ENCODE assay signal across 9 mouse cellular contexts in the genomic region with DNA sequence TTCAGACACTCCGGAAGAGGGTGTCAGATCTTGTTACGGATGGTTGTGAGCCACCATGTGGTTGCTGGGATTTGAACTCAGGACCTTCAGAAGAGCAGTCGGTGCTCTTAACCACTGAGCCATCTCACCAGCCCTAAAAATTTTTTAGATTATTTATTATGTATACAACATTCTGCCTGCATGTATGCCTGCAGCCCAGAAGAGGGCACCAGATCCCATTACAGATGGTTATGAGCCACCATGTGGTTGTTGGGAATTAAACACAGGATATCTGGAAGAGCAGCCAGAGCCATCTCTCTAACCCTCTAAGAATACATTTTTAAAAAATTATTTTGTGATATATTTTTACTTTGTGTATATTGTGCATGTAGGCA. TPM values are rescaled to one million over a fixed set of nuclear protein-coding genes. Genes with fewer than 3 reads are reported as not detected.
DNase-seq lines count a peak whose midpoint lies in the region; ATAC-seq and TF ChIP-seq lines count a peak whose summit lies in the region.
"Not testable (repeated sequence)": the region's sequence is repeated elsewhere in the genome, so short reads cannot be mapped to it uniquely, and the experiment has no call there.
"Had no signal": no experiment of that assay in that cellular context is flagged by ENCODE, and none has a peak within 500 bp of the region (broad histone marks: within the 10 kb centered on the region; RNA-seq: fewer than 3 reads in every experiment).

No protein-coding gene starts in this region.

- WGBS in heart, adult 2 months: 24% methylated on average over 3 of the region's 3 CpGs
- 6% methylated on average over 3 of the region's 3 CpGs for WGBS in kidney, adult 2 months
- WGBS in limb, embryonic 14.5 days: 69% methylated on average over 2 of the region's 3 CpGs
- 17% methylated on average over 3 of the region's 3 CpGs for WGBS in thymus, adult 2 months

- H3K4me3 ChIP-seq in heart, adult 2 months; kidney, adult 2 months (ENCODE audit: insufficient read depth, low read depth, low read length); limb, embryonic 14.5 days (replicated peaks; ENCODE audit: low read length); thymus, adult 2 months (ENCODE audit: control insufficient read depth, insufficient read depth, low read length): not testable (repeated sequence)

- intact Hi-C loops in heart, adult 2 months (cut with DNase I): loop anchor here (1.0 to 2.0 kb wide), 2 partner anchors 34 to 50 kb away; a partner anchor contains a TSS

- H3K9ac ChIP-seq in heart, adult 2 months (ENCODE audit: low read depth, low read length); limb, embryonic 14.5 days (ENCODE audit: low read depth, low read length, severe bottlenecking): not testable (repeated sequence)

- 0 out of 2 replicates have a peak, but pooled peaks have one; percentile 20 for TF ChIP-seq EP300 in heart, adult 2 months (IDR thresholded peaks at IDR 0.05; ENCODE audit: insufficient read depth, low read depth, low read length)

- H3K79me2 ChIP-seq in heart, adult 2 months (replicated peaks; ENCODE audit: control insufficient read depth, insufficient read depth, low read length): not testable (repeated sequence)

- peak; percentile 81 for TF ChIP-seq CTCF in heart, adult 2 months (IDR thresholded peaks at IDR 0.05)
- TF ChIP-seq CTCF in kidney, adult 2 months (conservative IDR thresholded peaks at IDR 0.05; ENCODE audit: insufficient read depth, insufficient read length, low read depth, low read length): peak; percentile 52
- not testable (repeated sequence) for TF ChIP-seq CTCF in thymus, adult 2 months (IDR thresholded peaks at IDR 0.05; ENCODE audit: borderline replicate concordance, control insufficient read depth, extremely low read depth, insufficient read depth, low read length, poor library complexity)

- not testable (repeated sequence) for H3K27me3 ChIP-seq in heart, adult 2 months (ENCODE audit: control insufficient read depth, insufficient read depth, low read length); kidney, adult 2 months (replicated peaks; ENCODE audit: control insufficient read depth, insufficient read depth, low read length); limb, embryonic 14.5 days (ENCODE audit: control insufficient read depth, insufficient read depth, low read length); thymus, adult 2 months (ENCODE audit: control insufficient read depth, insufficient read depth, low read length)

- TF ChIP-seq POLR2A in heart, adult 2 months (IDR thresholded peaks at IDR 0.05; ENCODE audit: insufficient read depth, low read depth, low read length); kidney, adult 2 months (IDR thresholded peaks at IDR 0.05; ENCODE audit: low read depth, low read length); limb, embryonic 14.5 days (IDR thresholded peaks at IDR 0.05; ENCODE audit: borderline replicate concordance, extremely low read depth, insufficient read depth, insufficient read length); thymus, adult 2 months (IDR thresholded peaks at IDR 0.05; ENCODE audit: control insufficient read depth, extremely low read depth, insufficient read depth, low read length, poor library complexity): not testable (repeated sequence)

- not testable (repeated sequence) for H3K9me3 ChIP-seq in limb, embryonic 14.5 days (ENCODE audit: control insufficient read depth, low read length)

- H3K27ac ChIP-seq in heart, adult 2 months; kidney, adult 2 months (ENCODE audit: insufficient read depth, low read depth, low read length); limb, embryonic 14.5 days (replicated peaks; ENCODE audit: low read depth, low read length); thymus, adult 2 months (ENCODE audit: control insufficient read depth, insufficient read depth, low read length): not testable (repeated sequence)

- not testable (repeated sequence) for H3K36me3 ChIP-seq in heart, adult 2 months (ENCODE audit: control insufficient read depth, insufficient read depth, low read length); kidney, adult 2 months (ENCODE audit: control insufficient read depth, insufficient read depth, low read length); limb, embryonic 14.5 days (ENCODE audit: control insufficient read depth, insufficient read depth, low read length); thymus, adult 2 months (ENCODE audit: control insufficient read depth, insufficient read depth, low read length)

- peak; percentile 23; the same call in 1 of the 2 replicates for ATAC-seq in limb, embryonic 14.5 days (ENCODE audit: low FRiP score, low read depth)

- H3K4me2 ChIP-seq in limb, embryonic 14.5 days (replicated peaks; ENCODE audit: low read depth, low read length, severe bottlenecking): not testable (repeated sequence)

- DNase-seq in CD8-positive naive resting alpha-beta T cell, adult 2 months (ENCODE audit: low read depth in 2 of 2, low spot score in 2 of 2): peak; percentile 8 to 45
- peak; percentile 44 for DNase-seq in adrenal gland, adult 2 months
- peak; percentile 33 to 58 for DNase-seq in cerebellum, postnatal 25 days
- DNase-seq in heart, adult 2 months: peak; percentile 36 to 37
- DNase-seq in kidney, adult 2 months: peak; percentile 58
- DNase-seq in limb, embryonic 14.5 days (ENCODE audit: low spot score): not testable (repeated sequence)
- DNase-seq in lung, postnatal 36 days: peak; percentile 67
- DNase-seq in thymus, adult 2 months: peak; percentile 14

- H3K4me1 ChIP-seq in heart, adult 2 months (ENCODE audit: control insufficient read depth, insufficient read depth, low read length); kidney, adult 2 months (ENCODE audit: control insufficient read depth, insufficient read depth, low read length); limb, embryonic 14.5 days (ENCODE audit: control insufficient read depth, insufficient read depth, low read length); thymus, adult 2 months (replicated peaks; ENCODE audit: control insufficient read depth, insufficient read depth, low read length): not testable (repeated sequence)

RNA-seq across cellular contexts. Expression of a gene that starts 5.9 kb away (rescaled TPM):
- 10 to 100 TPM; 39.9 to 49.7 TPM for total RNA-seq in adrenal gland, adult 2 months (2021)
- 64.5 and 74.4 TPM in 2 replicates for polyA plus RNA-seq in adrenal gland, adult 2 months (2012; rRNA removed)
- 10 to 100 TPM; 21.6 to 23.4 TPM for total RNA-seq in heart, adult 2 months (2021)
- polyA plus RNA-seq in heart, adult 2 months (2012; rRNA removed): 23.7 and 25.5 TPM in 2 replicates
- 28.1 and 34.7 TPM in 2 replicates for polyA plus RNA-seq in kidney, adult 2 months (2012; rRNA removed)
- 49.8 and 61.6 TPM in 2 replicates for polyA plus RNA-seq in limb, embryonic 14.5 days (2012; rRNA removed)
- 56.0 and 64.2 TPM in 2 replicates for polyA plus RNA-seq in limb, embryonic 14.5 days (2014; fragmentation: Nextera tagmentation; extraction: Ambion mirVana)
- polyA plus RNA-seq in thymus, adult 2 months (2012; rRNA removed): 72.9 and 99.6 TPM in 2 replicates

RNA-seq across cellular contexts. Expression of a gene that starts 12.6 kb away (rescaled TPM):
- 10 to 100 TPM; 22.9 to 26.3 TPM for total RNA-seq in adrenal gland, adult 2 months (2021)
- polyA plus RNA-seq in adrenal gland, adult 2 months (2012; rRNA removed): 2.8 and 4.4 TPM in 2 replicates
- 1 to 10 TPM; 4.8 to 6.5 TPM for total RNA-seq in heart, adult 2 months (2021)
- polyA plus RNA-seq in heart, adult 2 months (2012; rRNA removed): 10.5 and 13.9 TPM in 2 replicates
- polyA plus RNA-seq in kidney, adult 2 months (2012; rRNA removed): 29.2 and 36.4 TPM in 2 replicates
- polyA plus RNA-seq in limb, embryonic 14.5 days (2012; rRNA removed): 5.8 and 11.6 TPM in 2 replicates
- 10.9 and 19.2 TPM in 2 replicates for polyA plus RNA-seq in limb, embryonic 14.5 days (2014; fragmentation: Nextera tagmentation; extraction: Ambion mirVana)
- 5.2 and 7.1 TPM in 2 replicates for polyA plus RNA-seq in thymus, adult 2 months (2012; rRNA removed)

RNA-seq across cellular contexts. Expression of a gene that starts 33.0 kb away (rescaled TPM):
- 10 to 100 TPM; 48.1 to 52.7 TPM for total RNA-seq in adrenal gland, adult 2 months (2021)
- 29.3 and 34.3 TPM in 2 replicates for polyA plus RNA-seq in adrenal gland, adult 2 months (2012; rRNA removed)
- 10 to 100 TPM; 34.1 to 34.3 TPM for total RNA-seq in heart, adult 2 months (2021)
- 53.6 and 56.6 TPM in 2 replicates for polyA plus RNA-seq in heart, adult 2 months (2012; rRNA removed)
- 29.0 and 30.1 TPM in 2 replicates for polyA plus RNA-seq in kidney, adult 2 months (2012; rRNA removed)
- 6.9 and 7.0 TPM in 2 replicates for polyA plus RNA-seq in limb, embryonic 14.5 days (2012; rRNA removed)
- 10.3 TPM in 2 replicates for polyA plus RNA-seq in limb, embryonic 14.5 days (2014; fragmentation: Nextera tagmentation; extraction: Ambion mirVana)
- polyA plus RNA-seq in thymus, adult 2 months (2012; rRNA removed): 8.6 and 14.8 TPM in 2 replicates

RNA-seq across cellular contexts. Expression of a gene that starts 48.5 kb away (rescaled TPM):
- total RNA-seq in adrenal gland, adult 2 months (2021): not detected
- 0.13 and 0.19 TPM in 2 replicates for polyA plus RNA-seq in adrenal gland, adult 2 months (2012; rRNA removed)
- total RNA-seq in heart, adult 2 months (2021): not detected
- polyA plus RNA-seq in heart, adult 2 months (2012; rRNA removed): not detected in 2 replicates
- polyA plus RNA-seq in kidney, adult 2 months (2012; rRNA removed): 0.13 TPM in 1 of 2 replicates, not detected in the other
- not detected in 2 replicates for polyA plus RNA-seq in limb, embryonic 14.5 days (2012; rRNA removed)
- polyA plus RNA-seq in limb, embryonic 14.5 days (2014; fragmentation: Nextera tagmentation; extraction: Ambion mirVana): not detected in 2 replicates
- 1.8 and 3.0 TPM in 2 replicates for polyA plus RNA-seq in thymus, adult 2 months (2012; rRNA removed)
- polyA plus RNA-seq: embryonic facial prominence, embryonic 15.5 days had no signal

RNA-seq across cellular contexts. Expression of a gene that starts 52.0 kb away (rescaled TPM):
- 100 to 1,000 TPM; 101 to 104 TPM for total RNA-seq in adrenal gland, adult 2 months (2021)
- polyA plus RNA-seq in adrenal gland, adult 2 months (2012; rRNA removed): 44.1 and 48.7 TPM in 2 replicates
- 10 to 100 TPM; 49.7 to 63.7 TPM for total RNA-seq in heart, adult 2 months (2021)
- polyA plus RNA-seq in heart, adult 2 months (2012; rRNA removed): 25.9 and 29.1 TPM in 2 replicates
- polyA plus RNA-seq in kidney, adult 2 months (2012; rRNA removed): 63.9 and 67.2 TPM in 2 replicates
- 37.3 and 50.4 TPM in 2 replicates for polyA plus RNA-seq in limb, embryonic 14.5 days (2012; rRNA removed)
- polyA plus RNA-seq in limb, embryonic 14.5 days (2014; fragmentation: Nextera tagmentation; extraction: Ambion mirVana): 121 and 122 TPM in 2 replicates
- polyA plus RNA-seq in thymus, adult 2 months (2012; rRNA removed): 45.6 and 51.3 TPM in 2 replicates
